In genomic region chr17:27699641-27700244, GRCm38 (mm10) we compare ENCODE assay signal across 29 mouse cellular contexts. TPM values are rescaled to one million over a fixed set of nuclear protein-coding genes. Genes with fewer than 3 reads are reported as not detected.
DNase-seq lines count a peak whose midpoint lies in the region; ATAC-seq and TF ChIP-seq lines count a peak whose summit lies in the region.
"Had no signal": no experiment of that assay in that cellular context is flagged by ENCODE, and none has a peak within 500 bp of the region (broad histone marks: within the 10 kb centered on the region; RNA-seq: fewer than 3 reads in every experiment).

No protein-coding gene starts in this region.

- no peak overlapping the region for H3K4me2 ChIP-seq in hindbrain, embryonic 14.5 days (replicated peaks)
- H3K4me2 ChIP-seq: forebrain, embryonic 15.5 days; heart, embryonic 12.5 days; hindbrain, embryonic 12.5 days had no signal

- H3K27me3 ChIP-seq in C2C12 (ENCODE audit: control insufficient read depth, insufficient read depth, insufficient read length) = no peaks in the 10 kb centered on the region
- H3K27me3 ChIP-seq in splenic B cell, adult 2 months (ENCODE audit: control insufficient read depth, insufficient read depth, low read length, poor library complexity, severe bottlenecking) = no peaks in the 10 kb centered on the region
- H3K27me3 ChIP-seq in hindbrain, embryonic 14.5 days (ENCODE audit: control insufficient read depth, insufficient read depth, low read length) = no peaks in the 10 kb centered on the region
- H3K27me3 ChIP-seq: forebrain, embryonic 15.5 days had no signal

- no peak for DNase-seq in left cerebral cortex, adult 2 months (ENCODE audit: extremely low spot score in 1 of 2, low spot score in 2 of 2)
- DNase-seq in left cerebral cortex, postnatal 14 days (ENCODE audit: low spot score in 2 of 2) = no peak
- peak; percentile 82 for DNase-seq in ZHBTc4 (ENCODE audit: low read depth, low spot score)
- peak; percentile 80 for DNase-seq in splenic B cell, adult 2 months (ENCODE audit: low read depth, low spot score)
- DNase-seq in hindbrain, embryonic 14.5 days (ENCODE audit: low spot score) = no peak
- DNase-seq in gastrocnemius, postnatal 10 days = no peak
- DNase-seq: adrenal gland, adult 2 months; cerebellum, adult 18-20 months; cerebellum, postnatal 36 days; gastrocnemius, postnatal 25 days; heart, adult 18-20 months; heart, postnatal 10 days; kidney, adult 2 months; lung, postnatal 4 days; retina, postnatal 1 day; right cerebral cortex, postnatal 25 days; spleen, adult 18-20 months; thymus, adult 18-20 months; thymus, postnatal 36 days had no signal

- H3K36me3 ChIP-seq in C2C12 (ENCODE audit: control insufficient read depth, insufficient read depth) = no peaks in the 10 kb centered on the region
- H3K36me3 ChIP-seq in splenic B cell, adult 2 months (ENCODE audit: control insufficient read depth, insufficient read depth, low read length, poor library complexity, severe bottlenecking) = no peaks in the 10 kb centered on the region
- H3K36me3 ChIP-seq in hindbrain, embryonic 14.5 days (replicated peaks; ENCODE audit: control insufficient read depth, insufficient read depth) = 0 out of 2 replicates have a peak, but pooled peaks cover 4% of the 10 kb centered on the region
- H3K36me3 ChIP-seq: forebrain, embryonic 15.5 days; heart, embryonic 12.5 days; hindbrain, embryonic 12.5 days had no signal

- intact Hi-C loops in left cerebral cortex, adult 2 months (cut with DNase I) = no loop called here
- intact Hi-C loops in left cerebral cortex, postnatal 14 days (cut with DNase I) = no loop called here

- no peaks in the 10 kb centered on the region for H3K79me2 ChIP-seq in C2C12 (ENCODE audit: control insufficient read depth, insufficient read depth)

- no peaks in the 10 kb centered on the region for H3K79me3 ChIP-seq in C2C12 (ENCODE audit: low read depth)

- H3K4me1 ChIP-seq in hindbrain, embryonic 14.5 days (replicated peaks; ENCODE audit: control insufficient read depth, insufficient read depth, low read length) = no peaks in the 10 kb centered on the region

- no peak for ATAC-seq in hindbrain, embryonic 14.5 days (ENCODE audit: low FRiP score)
- ATAC-seq: forebrain, embryonic 15.5 days; inflammation-experienced regulatory T-cells, adult 6 months; midbrain, embryonic 16.5 days had no signal

- H3K9me3 ChIP-seq in hindbrain, embryonic 14.5 days (ENCODE audit: control insufficient read depth, low read length) = no peaks in the 10 kb centered on the region
- H3K9me3 ChIP-seq: forebrain, embryonic 15.5 days; hindbrain, embryonic 12.5 days had no signal

- H3ac ChIP-seq in C2C12 (ENCODE audit: control insufficient read depth, insufficient read length, low read depth) = no peak overlapping the region

- no peak for TF ChIP-seq CTCF in left cerebral cortex, adult 2 months (IDR thresholded peaks at IDR 0.05)
- no peak for TF ChIP-seq CTCF in C2C12 (IDR thresholded peaks at IDR 0.05; ENCODE audit: control insufficient read depth, insufficient read depth, insufficient read length)

- WGBS in hindbrain, embryonic 14.5 days = 92% methylated on average over 17 of the region's 17 CpGs

- H3K9ac ChIP-seq in hindbrain, embryonic 14.5 days = no peak overlapping the region
- H3K9ac ChIP-seq: forebrain, embryonic 15.5 days; heart, embryonic 12.5 days; hindbrain, embryonic 12.5 days had no signal

- H3K4me3 ChIP-seq in left cerebral cortex, adult 2 months = no peak overlapping the region
- H3K4me3 ChIP-seq in C2C12 (ENCODE audit: insufficient read depth, poor library complexity, severe bottlenecking) = no peak overlapping the region
- H3K4me3 ChIP-seq in hindbrain, embryonic 14.5 days (replicated peaks; ENCODE audit: low read length) = no peak overlapping the region
- H3K4me3 ChIP-seq: forebrain, embryonic 15.5 days; heart, embryonic 12.5 days; hindbrain, embryonic 12.5 days had no signal

- H3K27ac ChIP-seq in left cerebral cortex, adult 2 months = 0 out of 2 replicates have a peak overlapping the region, but pooled peaks have one; percentile 34
- no peak overlapping the region for H3K27ac ChIP-seq in hindbrain, embryonic 14.5 days
- H3K27ac ChIP-seq: forebrain, embryonic 15.5 days; hindbrain, embryonic 12.5 days; kidney, postnatal 0 days had no signal

TF ChIP-seq in C2C12, 6 proteins besides CTCF, POLR2A, EP300 and RAD21:
- peak; percentile 53 for TF ChIP-seq USF1 (IDR thresholded peaks at IDR 0.05; ENCODE audit: low read depth)
- TF ChIP-seq MYOG (IDR thresholded peaks at IDR 0.05; ENCODE audit: control insufficient read depth, extremely low read depth, insufficient read length) = no peak

RNA-seq across cellular contexts. Expression of gene Spdef, which starts 29.0 kb away (rescaled TPM):
- under 1 TPM in 1 of 2 experiments, not detected in 1; 0.48 TPM for total RNA-seq in left cerebral cortex, adult 2 months (2021)
- total RNA-seq in left cerebral cortex, postnatal 14 days (2021) = under 1 TPM; 0.42 to 0.57 TPM
- not detected for polyA plus RNA-seq in C2C12 (2012; fragmentation: generic; extraction: Trizol)
- 0.26 and 0.94 TPM in 2 replicates for polyA plus RNA-seq in hindbrain, embryonic 14.5 days (2014; fragmentation: Nextera tagmentation; extraction: Ambion mirVana)
- under 1 TPM; 0.26 to 0.43 TPM for total RNA-seq in gastrocnemius, postnatal 10 days (2021)
- total RNA-seq: liver, adult 2 months; megakaryocyte-erythroid progenitor cell, adult 5-6 weeks had no signal
- polyA plus RNA-seq: inflammation-experienced regulatory T-cells, adult 6 months; neural tube, embryonic 11.5 days had no signal

RNA-seq across cellular contexts. Expression of gene Pacsin1, which starts 44.4 kb away (rescaled TPM):
- total RNA-seq in left cerebral cortex, adult 2 months (2021) = 100 to 1,000 TPM; 436 to 459 TPM
- total RNA-seq in left cerebral cortex, postnatal 14 days (2021) = 100 to 1,000 TPM; 349 to 352 TPM
- not detected for polyA plus RNA-seq in C2C12 (2012; fragmentation: generic; extraction: Trizol)
- polyA plus RNA-seq in hindbrain, embryonic 14.5 days (2014; fragmentation: Nextera tagmentation; extraction: Ambion mirVana) = 44.5 and 51.7 TPM in 2 replicates
- 1 to 10 TPM in 1 of 2 experiments, under 1 TPM in 1; 0.33 to 1.8 TPM for total RNA-seq in gastrocnemius, postnatal 10 days (2021)
- total RNA-seq: liver, adult 2 months; megakaryocyte-erythroid progenitor cell, adult 5-6 weeks had no signal

Comparison
In these comparisons a context has a peak if more than half of its experiments do, and no peak if none do; other contexts are left out.
1. DNase-seq: peak in ZHBTc4 (single experiment) and splenic B cell, adult 2 months (single experiment); none in left cerebral cortex, adult 2 months (0 of 2), left cerebral cortex, postnatal 14 days (0 of 2), hindbrain, embryonic 14.5 days (single experiment) and gastrocnemius, postnatal 10 days (single experiment).
2. RNA of gene Pacsin1, which starts 44.4 kb away (total RNA-seq): 436 to 459 TPM in left cerebral cortex, adult 2 months and 349 to 352 TPM in left cerebral cortex, postnatal 14 days; 0.33 to 1.8 TPM in gastrocnemius, postnatal 10 days; every median in the first group is over 100 times any median in the second.